Mouse (Mus musculus) brain, embryonic 14.5 days (tissue): ENCODE measurements around the gene Clec10a.

Experiments used
- CTCF ChIP-seq: fragments of 200-500 bp; IDR thresholded peaks from 2 replicates; pipeline ENCODE4 v1.5.1; 2012; ENCODE audit warnings: inconsistent platforms, mild to moderate bottlenecking, moderate library complexity, borderline replicate concordance; ENCODE audit not compliant: insufficient read depth, insufficient read length; ENCODE audit errors: extremely low read depth
- POLR2A ChIP-seq: fragments of 200-500 bp; IDR thresholded peaks from 2 replicates; pipeline ENCODE4 v1.6.1; 2012; ENCODE audit warnings: mild to moderate bottlenecking, inconsistent platforms, borderline replicate concordance; ENCODE audit not compliant: poor library complexity, insufficient read depth, insufficient read length, severe bottlenecking; ENCODE audit errors: extremely low read depth

GRCm38 (mm10) chr11:70129926-70130379 is 26.0 kb upstream of the Clec10a start, which contains the start of gene Mgl2:
- TF ChIP-seq POLR2A (no peak), CTCF (no peak)
